Mouse (Mus musculus): ENCODE results near the gene Mboat2. TPM values are rescaled to one million over a fixed set of nuclear protein-coding genes. Genes with fewer than 3 reads are reported as not detected.

The Mboat2 gene
- polyA plus RNA-seq, 1 experiment from 2014 or later, result 49.6 TPM

Other genes with a start within 250 kb of the Mboat2 start
- 8.4 and 9.5 TPM in 2 replicates for gene Klf11, start 179.6 kb upstream of the Mboat2 start, polyA plus RNA-seq (2016; fragmentation: Nextera tagmentation; extraction: Ambion mirVana)
- 0.21 TPM in 1 of 2 replicates, not detected in the other for gene Cys1, start 149.1 kb upstream of the Mboat2 start, polyA plus RNA-seq (2016; fragmentation: Nextera tagmentation; extraction: Ambion mirVana)
- gene Rrm2, start 122.6 kb upstream of the Mboat2 start, polyA plus RNA-seq (2016; fragmentation: Nextera tagmentation; extraction: Ambion mirVana), result 631 and 705 TPM in 2 replicates
- gene Kidins220, start 144.0 kb downstream of the Mboat2 start, polyA plus RNA-seq (2016; fragmentation: Nextera tagmentation; extraction: Ambion mirVana), result 11.1 and 14.3 TPM in 2 replicates